8 mouse cellular contexts compared by ENCODE assay signal in genomic region chr9:103366356-103366755, GRCm38 (mm10). TPM values are rescaled to one million over a fixed set of nuclear protein-coding genes. Genes with fewer than 3 reads are reported as not detected.
A peak's percentile ranks its signal among the peaks of the same experiment; 100 is the strongest.
DNase-seq lines count a peak whose midpoint lies in the region; ATAC-seq and TF ChIP-seq lines count a peak whose summit lies in the region.

No protein-coding gene starts in this region.

- no peaks in the 10 kb centered on the region; the same call in 1 of the 2 replicates for H3K36me3 ChIP-seq in kidney, adult 2 months (ENCODE audit: control insufficient read depth, insufficient read depth, low read length)
- peaks cover 11% of the 10 kb centered on the region for H3K36me3 ChIP-seq in hindbrain, embryonic 14.5 days (replicated peaks; ENCODE audit: control insufficient read depth, insufficient read depth)
- H3K36me3 ChIP-seq in midbrain, embryonic 14.5 days (ENCODE audit: control insufficient read depth, insufficient read depth, low read length): 0 out of 2 replicates have a peak, but pooled peaks cover 3% of the 10 kb centered on the region

- intact Hi-C loops in left cerebral cortex, postnatal 25 days (cut with DNase I): no loop called here

- peak overlapping the region; percentile 37; the same call in 1 of the 2 replicates for H3K4me3 ChIP-seq in kidney, adult 2 months (ENCODE audit: insufficient read depth, low read depth, low read length)
- H3K4me3 ChIP-seq in brown adipose tissue, adult 24 weeks (ENCODE audit: insufficient read depth, low read depth, low read length): peak overlapping the region; percentile 54
- peak overlapping the region; percentile 95 for H3K4me3 ChIP-seq in hindbrain, embryonic 14.5 days (replicated peaks; ENCODE audit: low read length)
- H3K4me3 ChIP-seq in midbrain, embryonic 14.5 days (replicated peaks; ENCODE audit: low read depth, low read length): peak overlapping the region; percentile 31

- peaks cover 7% of the 10 kb centered on the region; the same call in 1 of the 2 replicates for H3K4me1 ChIP-seq in kidney, adult 2 months (ENCODE audit: control insufficient read depth, insufficient read depth, low read length)
- H3K4me1 ChIP-seq in brown adipose tissue, adult 24 weeks (ENCODE audit: control insufficient read depth, insufficient read depth, insufficient read length, low read length): no peaks in the 10 kb centered on the region
- H3K4me1 ChIP-seq in hindbrain, embryonic 14.5 days (replicated peaks; ENCODE audit: control insufficient read depth, insufficient read depth, low read length): peaks cover 21% of the 10 kb centered on the region
- H3K4me1 ChIP-seq in midbrain, embryonic 14.5 days (ENCODE audit: control insufficient read depth, insufficient read depth, low read length): peaks cover 17% of the 10 kb centered on the region

- H3K4me2 ChIP-seq in hindbrain, embryonic 14.5 days (replicated peaks): peak overlapping the region; percentile 61
- H3K4me2 ChIP-seq in midbrain, embryonic 14.5 days (ENCODE audit: low read length): peak overlapping the region; percentile 63

- no peak for TF ChIP-seq CTCF in kidney, adult 2 months (conservative IDR thresholded peaks at IDR 0.05; ENCODE audit: insufficient read depth, insufficient read length, low read depth, low read length)

- H3K27ac ChIP-seq in kidney, adult 2 months (ENCODE audit: insufficient read depth, low read depth, low read length): peak overlapping the region; percentile 65
- peak overlapping the region; percentile 83 for H3K27ac ChIP-seq in brown adipose tissue, adult 24 weeks (replicated peaks; ENCODE audit: low read depth, low read length)
- H3K27ac ChIP-seq in hindbrain, embryonic 14.5 days: peak overlapping the region; percentile 39
- H3K27ac ChIP-seq in midbrain, embryonic 14.5 days (replicated peaks; ENCODE audit: low read depth, low read length): peak overlapping the region; percentile 70

- TF ChIP-seq POLR2A in kidney, adult 2 months (IDR thresholded peaks at IDR 0.05; ENCODE audit: low read depth, low read length): no peak

- no peaks in the 10 kb centered on the region for H3K9me3 ChIP-seq in hindbrain, embryonic 14.5 days (ENCODE audit: control insufficient read depth, low read length)
- no peaks in the 10 kb centered on the region for H3K9me3 ChIP-seq in midbrain, embryonic 14.5 days (ENCODE audit: control insufficient read depth, low read length)

- whole genome bisulfite sequencing in kidney, adult 2 months: 60% methylated on average over 9 of the region's 9 CpGs
- 53% methylated on average over 9 of the region's 9 CpGs for WGBS in hindbrain, embryonic 14.5 days
- 60% methylated on average over 9 of the region's 9 CpGs for WGBS in midbrain, embryonic 14.5 days

- peak overlapping the region; percentile 48 for H3K9ac ChIP-seq in hindbrain, embryonic 14.5 days
- no peak overlapping the region; the same call in 1 of the 2 replicates for H3K9ac ChIP-seq in midbrain, embryonic 14.5 days (replicated peaks; ENCODE audit: low read length)

- no peaks in the 10 kb centered on the region for H3K27me3 ChIP-seq in kidney, adult 2 months (replicated peaks; ENCODE audit: control insufficient read depth, insufficient read depth, low read length)
- H3K27me3 ChIP-seq in hindbrain, embryonic 14.5 days (ENCODE audit: control insufficient read depth, insufficient read depth, low read length): no peaks in the 10 kb centered on the region
- H3K27me3 ChIP-seq in midbrain, embryonic 14.5 days (ENCODE audit: control insufficient read depth, insufficient read depth, low read length): no peaks in the 10 kb centered on the region

- no peak for ATAC-seq in hindbrain, embryonic 14.5 days (ENCODE audit: low FRiP score)
- ATAC-seq in midbrain, embryonic 14.5 days (ENCODE audit: low FRiP score, low TSS enrichment): no peak

- DNase-seq in kidney, adult 2 months: no peak
- no peak for DNase-seq in kidney, postnatal 10 days
- DNase-seq in hindbrain, embryonic 14.5 days (ENCODE audit: low spot score): no peak
- no peak for DNase-seq in midbrain, embryonic 14.5 days
- no peak for DNase-seq in left cerebral cortex, postnatal 25 days (ENCODE audit: low spot score in 2 of 2)
- no peak for DNase-seq in adrenal gland, adult 2 months
- DNase-seq in embryo, embryonic 10.5 days (ENCODE audit: low spot score): no peak

RNA-seq across cellular contexts. Expression of gene Cdv3, which starts 0.7 kb away (rescaled TPM):
- 24.4 and 27.0 TPM in 2 replicates for polyA plus RNA-seq in kidney, adult 2 months (2012; rRNA removed)
- 64.4 and 77.2 TPM in 2 replicates for polyA plus RNA-seq in brown adipose tissue, adult 24 weeks (2012; ENCODE audit: insufficient read depth, insufficient read length, missing spikeins)
- polyA plus RNA-seq in hindbrain, embryonic 14.5 days (2014; fragmentation: Nextera tagmentation; extraction: Ambion mirVana): 62.4 and 76.0 TPM in 2 replicates
- 62.0 and 76.0 TPM in 2 replicates for polyA plus RNA-seq in midbrain, embryonic 14.5 days (2014; fragmentation: Nextera tagmentation; extraction: Ambion mirVana)
- total RNA-seq in left cerebral cortex, postnatal 25 days (2021): 10 to 100 TPM; 77.9 to 79.0 TPM
- 100 to 1,000 TPM; 121 to 326 TPM for total RNA-seq in adrenal gland, adult 2 months (2021)
- polyA plus RNA-seq in adrenal gland, adult 2 months (2012; rRNA removed): 80.4 and 110 TPM in 2 replicates

Comparison
In these comparisons a context has a peak if more than half of its experiments do, and no peak if none do; other contexts are left out.
1. H3K4me3 ChIP-seq: peak in every context shown above with its lines; median percentile 95 in hindbrain, embryonic 14.5 days; 54 in brown adipose tissue, adult 24 weeks; 37 in kidney, adult 2 months; 31 in midbrain, embryonic 14.5 days.